Mouse (Mus musculus) intestine, embryonic 14.5 days (tissue): ENCODE results near the gene A630076J17Rik. TPM values are rescaled to one million over a fixed set of nuclear protein-coding genes. Genes with fewer than 3 reads are reported as not detected.
A peak's percentile ranks its signal among the peaks of the same experiment; 100 is the strongest.

Source experiments
- ATAC-seq: fragments of 200-750 bp; cut with Nextera tagmentation; replicated peaks from 2 replicates; pipeline ENCODE4 v1.8.0; 2017; ENCODE audit warnings: low read depth, moderate number of reproducible peaks, moderate TSS enrichment, moderate library complexity; ENCODE audit not compliant: low FRiP score, low TSS enrichment
- DNase-seq: peaks from one replicate; pipeline ENCODE4 v3.0.0-alpha.2; 2018; ENCODE audit warnings: low spot score
- H3K27ac ChIP-seq: fragments of 300-500 bp; sonication (generic); 2 replicates; pipeline ENCODE4 v1.5.1; 2014; ENCODE audit warnings: low read depth, mild to moderate bottlenecking, control low read depth
- H3K27me3 ChIP-seq: fragments of 300-500 bp; sonication (generic); replicated peaks from 2 replicates; pipeline ENCODE4 v1.6.1; 2014; ENCODE audit warnings: low read length, control low read depth; ENCODE audit not compliant: control insufficient read depth, insufficient read depth
- H3K36me3 ChIP-seq: fragments of 300-500 bp; sonication (generic); 2 replicates; pipeline ENCODE4 v1.6.1; 2014; ENCODE audit warnings: low read length, control low read depth; ENCODE audit not compliant: control insufficient read depth, insufficient read depth
- H3K4me1 ChIP-seq: fragments of 300-500 bp; sonication (generic); replicated peaks from 2 replicates; pipeline ENCODE4 v1.6.1; 2014; ENCODE audit warnings: low read length, control low read depth, mixed read lengths; ENCODE audit not compliant: control insufficient read depth, insufficient read depth
- H3K4me2 ChIP-seq: fragments of 300-500 bp; sonication (generic); 2 replicates; pipeline ENCODE4 v1.6.1; 2014; ENCODE audit warnings: low read length
- H3K4me3 ChIP-seq: fragments of 300-500 bp; sonication (generic); 2 replicates; pipeline ENCODE4 v1.5.1; 2014; ENCODE audit warnings: low read depth, low read length, control low read depth, mixed read lengths
- H3K9ac ChIP-seq: fragments of 300-500 bp; sonication (generic); 2 replicates; pipeline ENCODE4 v1.6.1; 2014; ENCODE audit warnings: mild to moderate bottlenecking, low read length
- H3K9me3 ChIP-seq: fragments of 300-500 bp; sonication (generic); 2 replicates; pipeline ENCODE4 v1.6.1; 2016; ENCODE audit warnings: low read length, control low read depth; ENCODE audit not compliant: control insufficient read depth
- WGBS: fragments of 180-500 bp; shearing (Covaris S2); extraction: QIAGEN DNeasy Blood & Tissue Kit; methylation state at CpG from one replicate; pipeline ENCODE4 v1.1.7; 2014; 5-methylcytosine and 5-hydroxymethylcytosine counted together
- polyA plus RNA-seq: library from polyadenylated mRNA; unstranded; fragments of >200 nt; fragmentation: Nextera tagmentation; extraction: Ambion mirVana; gene quantifications from 2 replicates; pipeline ENCODE4 v1.2.1, GENCODE M21; 2014

Gene A630076J17Rik
- polyA plus RNA-seq = not detected in 2 replicates

DNA sequence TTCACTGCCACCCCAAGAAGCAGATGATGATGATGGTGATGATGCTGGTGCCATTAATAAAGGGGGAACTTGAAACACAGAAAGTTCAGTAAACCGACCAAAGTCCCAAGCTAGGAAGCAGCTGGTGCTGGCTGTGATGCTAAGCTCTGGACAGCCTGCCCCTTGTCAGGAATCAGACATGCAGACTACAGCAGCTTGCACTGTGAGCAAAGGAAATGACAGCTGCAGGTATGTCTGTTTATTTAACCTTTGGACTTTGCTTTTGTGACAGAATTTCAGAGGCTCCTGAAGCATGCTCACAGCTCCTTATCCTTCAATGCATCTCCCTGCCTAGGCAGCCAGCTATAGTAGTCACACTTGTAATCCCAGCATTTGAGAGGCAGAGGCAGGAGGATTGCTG, at the start of gene A630076J17Rik:
Gene A630076J17Rik, plus strand, starts transcription at position 88 of the 400 bp plus-strand sequence.
- ATAC-seq = peak; percentile 71
- no peak within 1 kb of the TSS for H3K9ac ChIP-seq

DNA sequence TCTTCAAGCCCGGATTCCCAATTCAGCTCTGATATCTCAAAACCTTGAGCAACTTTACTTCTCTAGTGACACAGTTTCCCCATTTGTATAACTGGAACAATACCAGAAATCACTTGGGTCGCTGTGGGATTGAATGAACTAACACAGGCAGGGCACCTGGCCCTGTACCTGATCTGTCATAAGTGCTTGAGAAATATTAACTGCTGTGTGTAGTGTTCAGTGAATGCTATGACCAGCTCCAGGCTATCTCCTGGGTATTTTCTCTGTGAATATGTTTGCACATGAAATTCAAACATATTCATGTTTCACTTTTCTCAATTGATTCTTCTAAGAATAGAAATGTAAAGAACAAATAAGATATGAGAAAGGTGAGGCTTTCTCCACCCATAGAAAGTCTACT, 49.6 kb upstream of the A630076J17Rik start:
- H3K9ac ChIP-seq = no peak overlapping the region
- no peak overlapping the region for H3K4me2 ChIP-seq
- WGBS = 78% methylated on average over 2 of the region's 2 CpGs
- H3K27me3 ChIP-seq = no peaks in the 10 kb centered on the region
- DNase-seq (no peak), ATAC-seq (no peak)
- H3K4me3 ChIP-seq = no peak overlapping the region
- no peaks in the 10 kb centered on the region for H3K9me3 ChIP-seq
- no peaks in the 10 kb centered on the region for H3K36me3 ChIP-seq
- no peak overlapping the region for H3K27ac ChIP-seq
- no peaks in the 10 kb centered on the region for H3K4me1 ChIP-seq

More for the DNA sequence above, at the start of gene A630076J17Rik:
- Histone ChIP-seq H3K36me3 (no peaks in the 10 kb centered on the region), H3K27me3 (no peaks in the 10 kb centered on the region), H3K4me3 (no peak within 1 kb of the TSS), H3K27ac (no peak within 1 kb of the TSS), H3K4me2 (no peak within 1 kb of the TSS), H3K9me3 (no peaks in the 10 kb centered on the region), H3K4me1 (peaks cover 7% of the 10 kb centered on the region)
- WGBS = 21% methylated on average over 1 of the region's 1 CpGs
- DNase-seq = no peak

DNA sequence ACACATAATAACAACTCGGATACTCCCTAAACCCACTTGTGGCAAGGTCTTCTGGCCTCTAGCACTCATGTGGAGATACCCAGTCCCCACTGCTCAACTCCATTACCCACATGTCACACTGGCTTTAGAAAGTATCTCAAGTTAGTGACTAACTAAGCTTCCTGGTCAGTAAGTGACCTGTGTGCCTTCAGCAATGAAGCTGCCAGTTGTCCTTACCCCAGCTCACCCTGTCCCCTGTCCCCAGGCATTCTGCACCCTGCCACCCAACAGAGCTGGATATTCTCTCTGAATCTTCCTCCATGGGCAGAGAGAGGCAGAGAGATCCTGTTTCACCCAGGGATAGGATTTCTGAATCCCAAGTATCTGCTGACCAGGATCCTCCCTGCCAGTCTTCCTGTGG, 47.7 kb upstream of the A630076J17Rik start, which contains the start of gene Kcna10:
Gene Kcna10, plus strand, starts transcription at position 301 of the 400 bp plus-strand sequence.
- DNase-seq = no peak
- Histone ChIP-seq H3K27ac (no peak within 1 kb of the TSS), H3K9me3 (no peaks in the 10 kb centered on the region), H3K27me3 (no peaks in the 10 kb centered on the region), H3K4me1 (no peaks in the 10 kb centered on the region), H3K4me3 (no peak within 1 kb of the TSS), H3K4me2 (no peak within 1 kb of the TSS), H3K36me3 (no peaks in the 10 kb centered on the region), H3K9ac (no peak within 1 kb of the TSS)
- 77% methylated on average over 1 of the region's 1 CpGs for WGBS
- no peak for ATAC-seq

DNA sequence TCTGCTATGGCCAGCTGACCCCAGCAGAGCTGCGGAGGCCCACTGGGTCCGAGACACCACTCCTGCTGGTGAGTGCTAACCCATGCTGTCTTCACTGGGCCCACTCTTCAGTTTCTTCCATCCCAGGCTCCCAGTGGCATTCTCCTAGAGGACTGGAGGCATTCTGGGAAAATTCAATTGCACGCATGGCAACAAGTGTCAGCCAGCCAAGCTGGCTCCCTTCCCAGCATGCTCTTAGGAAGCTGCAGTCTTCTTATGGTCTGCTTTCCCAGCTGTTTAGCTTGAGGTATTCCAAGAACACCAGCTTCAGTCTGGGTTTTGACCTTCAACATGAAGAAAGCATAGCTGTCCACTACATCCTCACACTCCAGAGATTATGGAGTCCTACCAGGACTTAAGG, 47.2 kb upstream of the A630076J17Rik start:
- no peak overlapping the region for H3K27ac ChIP-seq
- ATAC-seq (no peak), DNase-seq (no peak)
- no peaks in the 10 kb centered on the region for H3K9me3 ChIP-seq
- no peaks in the 10 kb centered on the region for H3K4me1 ChIP-seq
- 85% methylated on average over 3 of the region's 3 CpGs for WGBS
- no peaks in the 10 kb centered on the region for H3K36me3 ChIP-seq
- H3K9ac ChIP-seq = no peak overlapping the region
- H3K27me3 ChIP-seq = no peaks in the 10 kb centered on the region
- H3K4me3 ChIP-seq = no peak overlapping the region
- no peak overlapping the region for H3K4me2 ChIP-seq

DNA sequence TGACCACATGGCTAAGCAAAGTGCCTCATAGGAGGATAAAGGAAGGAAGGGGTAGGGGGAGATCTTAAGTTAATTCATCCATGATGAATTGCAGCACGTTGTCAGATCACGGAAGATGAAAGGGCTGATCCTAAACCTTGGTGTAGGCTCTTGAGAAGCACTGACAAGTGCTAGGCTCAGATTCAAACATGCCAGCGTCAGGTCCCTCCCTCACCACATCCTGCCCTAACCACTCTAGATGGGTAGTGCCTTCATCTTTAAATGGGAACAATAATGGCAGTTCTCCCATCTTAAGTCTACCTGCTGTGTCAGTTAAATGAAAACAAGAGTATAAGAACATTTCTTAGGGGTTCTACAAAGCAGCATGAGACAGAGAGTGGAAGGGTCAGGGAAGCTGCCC, 44.8 kb upstream of the A630076J17Rik start:
- WGBS = 69% methylated on average over 3 of the region's 3 CpGs
- H3K4me2 ChIP-seq = no peak overlapping the region
- H3K27me3 ChIP-seq = no peaks in the 10 kb centered on the region
- H3K9ac ChIP-seq = no peak overlapping the region
- H3K27ac ChIP-seq = no peak overlapping the region
- H3K4me1 ChIP-seq = no peaks in the 10 kb centered on the region
- no peak overlapping the region for H3K4me3 ChIP-seq
- DNase-seq (no peak), ATAC-seq (no peak)
- no peaks in the 10 kb centered on the region for H3K9me3 ChIP-seq
- no peaks in the 10 kb centered on the region for H3K36me3 ChIP-seq

DNA sequence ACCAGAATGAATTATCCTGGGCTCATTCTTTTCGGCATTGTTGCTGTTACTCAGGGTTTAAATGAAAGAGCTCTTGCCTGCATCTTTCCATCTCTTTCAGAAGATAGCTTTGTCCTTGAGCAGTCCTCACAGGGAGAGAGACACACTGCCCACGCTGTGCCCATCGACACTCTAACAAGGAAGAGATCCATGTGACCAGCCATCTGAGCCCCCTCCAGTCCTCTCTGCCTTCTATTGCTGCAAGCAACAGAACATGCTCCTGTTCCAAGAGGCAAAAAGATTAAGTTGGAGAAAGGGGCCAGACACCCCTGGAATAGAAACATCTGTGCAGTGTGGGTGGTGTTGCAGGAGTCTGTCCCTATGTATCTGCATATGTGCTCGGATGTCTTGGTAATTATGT, 43.4 kb upstream of the A630076J17Rik start:
- H3K9ac ChIP-seq = no peak overlapping the region
- no peaks in the 10 kb centered on the region for H3K27me3 ChIP-seq
- no peak for ATAC-seq
- H3K9me3 ChIP-seq = no peaks in the 10 kb centered on the region
- H3K4me2 ChIP-seq = no peak overlapping the region
- no peak overlapping the region for H3K4me3 ChIP-seq
- no peaks in the 10 kb centered on the region for H3K4me1 ChIP-seq
- no peak for DNase-seq
- no peaks in the 10 kb centered on the region for H3K36me3 ChIP-seq
- WGBS = 88% methylated on average over 4 of the region's 4 CpGs
- no peak overlapping the region for H3K27ac ChIP-seq

DNA sequence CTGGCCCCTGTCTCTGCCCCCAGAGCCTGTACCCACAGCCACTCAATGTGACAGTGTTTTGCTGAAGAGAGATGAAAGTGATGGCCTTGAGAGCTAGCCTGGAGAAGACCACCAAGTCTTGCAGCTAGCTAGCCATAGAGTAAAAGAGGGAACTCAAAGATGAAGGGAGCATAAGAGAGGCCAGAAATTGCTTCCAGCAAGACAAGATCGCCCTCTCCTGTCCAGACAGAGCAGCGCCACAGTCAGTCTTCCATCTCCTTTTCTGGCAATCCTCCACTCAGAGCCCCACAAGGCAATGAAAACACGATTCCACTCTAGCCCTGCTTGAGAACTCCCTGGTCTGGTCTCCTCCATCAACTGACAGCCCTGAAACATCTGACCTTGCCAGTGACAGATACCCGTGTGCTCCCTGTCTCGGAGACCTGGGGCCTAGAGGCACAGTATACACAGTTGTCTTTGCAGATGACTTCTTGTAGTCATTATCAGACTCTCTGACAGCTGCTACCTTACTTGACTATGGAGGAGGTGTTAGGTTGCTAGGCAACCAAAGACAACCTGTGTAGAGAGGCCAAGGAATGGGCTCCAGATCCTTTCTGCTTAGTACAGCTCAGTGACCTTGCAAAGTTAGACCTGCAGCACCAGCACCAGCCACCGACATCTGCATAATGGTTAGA, 42.1 kb upstream of the A630076J17Rik start:
- no peak for ATAC-seq
- H3K4me1 ChIP-seq = no peaks in the 10 kb centered on the region
- DNase-seq = no peak
- H3K9me3 ChIP-seq = no peaks in the 10 kb centered on the region
- no peak overlapping the region for H3K4me2 ChIP-seq
- no peaks in the 10 kb centered on the region for H3K36me3 ChIP-seq
- WGBS = 35% methylated on average over 6 of the region's 6 CpGs
- no peak overlapping the region for H3K9ac ChIP-seq
- H3K27me3 ChIP-seq = 0 out of 2 replicates have a peak, but pooled peaks cover 5% of the 10 kb centered on the region
- H3K27ac ChIP-seq = no peak overlapping the region
- no peak overlapping the region for H3K4me3 ChIP-seq

DNA sequence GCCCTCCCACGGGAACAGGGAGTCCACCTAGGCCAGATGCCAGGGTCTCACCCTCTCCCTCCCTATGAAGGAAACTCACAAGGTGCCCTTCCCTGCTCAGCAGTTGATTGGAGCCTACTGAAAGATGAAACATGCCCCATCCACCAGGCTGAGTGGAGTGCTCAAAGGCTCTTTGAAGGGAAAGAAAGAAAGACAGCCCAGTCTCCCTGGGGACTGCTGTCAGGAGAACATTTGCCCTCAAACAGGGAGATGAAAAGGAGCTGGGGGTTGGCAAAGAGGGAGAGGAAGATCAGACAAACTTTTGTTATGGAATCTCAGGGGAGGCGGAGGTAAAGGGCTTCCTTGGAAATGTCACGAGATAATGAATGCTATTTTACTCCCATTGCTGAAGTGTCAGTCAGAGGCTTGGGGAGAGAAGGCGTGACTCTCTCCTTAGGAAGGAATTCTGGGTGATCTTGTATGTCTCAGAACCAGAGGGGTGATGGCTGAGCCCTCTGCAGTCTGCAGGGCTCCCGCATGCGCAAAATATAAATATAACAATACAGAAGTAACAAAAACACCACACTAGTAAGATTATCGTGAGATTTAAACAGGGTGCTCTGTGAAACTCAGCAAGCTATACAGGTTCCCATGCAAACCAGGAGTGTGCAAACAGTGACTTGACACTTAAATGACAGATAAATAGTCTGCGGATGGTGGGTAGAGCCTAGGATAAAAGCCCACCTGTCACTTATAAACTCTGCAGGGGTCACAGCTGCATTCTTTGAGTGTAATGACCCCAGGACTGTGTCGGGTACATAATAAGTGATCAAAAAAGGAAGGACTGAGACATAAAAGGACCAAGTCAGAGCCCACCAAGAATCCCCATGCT, 28.9 kb upstream of the A630076J17Rik start:
- 32% methylated on average over 9 of the region's 9 CpGs for whole genome bisulfite sequencing
- Histone ChIP-seq H3K4me1 (no peaks in the 10 kb centered on the region), H3K9me3 (no peaks in the 10 kb centered on the region), H3K36me3 (no peaks in the 10 kb centered on the region), H3K4me2 (no peak overlapping the region), H3K27me3 (no peaks in the 10 kb centered on the region), H3K4me3 (no peak overlapping the region), H3K27ac (no peak overlapping the region), H3K9ac (no peak overlapping the region)
- DNase-seq (no peak), ATAC-seq (no peak)
